Mouse (Mus musculus) thymus, postnatal 14 days (tissue): Measurements from ENCODE around the gene Pnpla3.
A peak's percentile ranks its signal among the peaks of the same experiment; 100 is the strongest.

Experiments used
- DNase-seq: peaks from one replicate; pipeline ENCODE4 v3.0.0; 2021

Gene Pnpla3

DNA sequence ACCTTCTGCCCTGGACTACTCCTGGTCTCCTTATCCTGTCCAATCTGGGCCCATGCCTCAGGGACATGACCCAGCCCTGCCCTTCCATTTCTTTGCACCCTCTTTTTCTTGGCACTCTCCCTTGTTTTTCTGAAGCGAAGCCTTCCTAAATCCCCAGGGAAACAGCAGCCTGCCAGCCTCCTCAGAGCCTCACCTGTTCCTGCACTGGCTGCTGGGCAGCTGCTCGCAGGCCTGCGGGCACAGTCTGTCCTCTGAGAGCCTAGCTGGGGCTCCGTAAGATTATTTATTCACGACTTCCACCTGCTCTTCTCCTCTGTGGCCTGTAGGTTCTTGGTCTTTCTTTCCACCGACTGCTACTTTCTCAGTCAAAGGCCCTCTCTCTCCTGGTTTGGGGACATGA, 14.4 kb downstream of the Pnpla3 start:
- no peak for DNase-seq

DNA sequence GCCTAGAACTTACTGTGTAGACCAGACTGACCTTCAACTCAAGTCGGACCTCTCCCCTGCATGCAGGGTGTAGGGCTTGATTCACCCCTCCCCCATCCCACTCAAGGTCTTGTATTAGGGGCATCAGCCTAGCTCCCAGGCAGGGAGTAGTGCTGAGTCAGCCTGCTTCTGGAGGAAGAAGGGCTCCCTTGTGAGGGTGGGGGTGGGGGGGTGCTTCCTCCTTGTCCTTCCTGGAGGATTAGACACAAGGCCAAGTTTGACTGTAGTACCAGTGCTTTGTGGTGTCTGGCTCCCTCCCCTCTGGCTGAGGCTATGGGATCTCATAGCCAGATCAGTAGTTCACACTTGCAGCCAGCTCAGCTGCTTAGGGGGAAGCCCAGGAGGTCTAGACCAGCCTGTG, 16.3 kb downstream of the Pnpla3 start:
- DNase-seq: no peak

DNA sequence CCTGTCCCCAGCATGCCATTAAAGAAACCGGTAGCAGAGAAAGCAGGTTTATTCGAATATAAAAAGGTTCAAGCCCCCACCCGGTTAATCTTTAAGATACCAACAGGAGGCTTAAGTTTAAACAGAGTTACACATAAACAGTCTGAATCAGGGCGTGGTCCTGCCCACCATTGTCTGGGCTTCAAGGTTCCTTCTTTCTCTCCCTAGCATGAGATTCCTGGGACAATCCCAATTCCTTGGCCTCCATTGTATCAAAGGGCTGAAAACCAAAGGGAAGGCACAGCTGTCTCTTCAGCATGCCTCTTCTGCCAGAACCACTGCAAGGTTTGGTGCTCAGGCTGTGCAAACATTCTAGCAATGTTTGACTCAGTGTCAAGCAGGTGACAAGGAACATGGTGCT, 18.6 kb downstream of the Pnpla3 start:
- no peak for DNase-seq

DNA sequence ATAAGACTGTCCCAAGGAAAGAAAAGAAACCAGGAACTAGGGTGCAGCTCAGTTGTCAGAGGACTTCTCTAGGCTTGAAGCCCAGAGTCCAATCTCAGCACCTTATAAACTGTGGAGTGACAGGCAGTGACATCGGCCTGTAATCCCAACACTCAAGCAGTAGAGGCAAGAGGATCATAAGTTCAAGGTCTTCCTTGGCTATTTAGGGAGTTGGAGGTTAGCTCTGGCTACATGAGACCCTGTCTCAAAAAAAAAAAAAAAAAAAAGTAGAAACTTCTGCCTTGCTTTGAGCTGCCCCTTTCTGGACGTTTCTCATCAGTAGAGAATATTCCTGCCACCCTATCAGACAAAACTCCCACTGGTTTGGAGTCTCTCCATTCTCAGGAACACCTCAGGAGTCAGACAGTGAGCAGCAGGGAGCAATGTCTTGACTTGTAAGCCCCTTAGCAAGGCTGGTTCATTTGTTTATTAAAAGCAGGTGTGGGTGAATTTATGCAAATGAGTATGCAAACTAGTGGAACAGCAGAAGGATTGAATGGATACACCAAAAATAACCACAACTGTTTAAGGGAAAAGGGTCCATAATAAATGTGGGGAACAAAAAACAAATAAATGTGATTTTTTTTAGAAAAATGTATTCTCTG, 21.4 kb downstream of the Pnpla3 start:
- no peak for DNase-seq

DNA sequence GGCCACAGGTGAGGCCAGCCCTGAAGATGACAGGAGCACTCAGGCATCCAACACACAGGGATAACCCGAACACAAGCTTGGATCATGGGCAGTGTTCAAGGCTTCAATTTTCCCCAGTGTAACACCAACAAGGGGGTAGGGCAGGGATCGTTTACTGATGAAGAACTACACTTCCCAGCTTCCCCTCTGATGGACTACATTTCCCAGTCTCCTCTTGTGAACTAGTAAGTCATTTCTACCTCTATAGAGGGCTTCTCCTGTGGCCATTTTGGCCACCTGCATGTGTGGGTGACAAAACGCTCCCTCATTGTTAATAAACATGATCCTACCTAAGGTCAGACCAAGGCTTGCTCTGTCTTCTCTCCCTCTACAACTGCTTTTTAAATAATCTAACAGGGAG, 22.2 kb downstream of the Pnpla3 start:
- no peak for DNase-seq

DNA sequence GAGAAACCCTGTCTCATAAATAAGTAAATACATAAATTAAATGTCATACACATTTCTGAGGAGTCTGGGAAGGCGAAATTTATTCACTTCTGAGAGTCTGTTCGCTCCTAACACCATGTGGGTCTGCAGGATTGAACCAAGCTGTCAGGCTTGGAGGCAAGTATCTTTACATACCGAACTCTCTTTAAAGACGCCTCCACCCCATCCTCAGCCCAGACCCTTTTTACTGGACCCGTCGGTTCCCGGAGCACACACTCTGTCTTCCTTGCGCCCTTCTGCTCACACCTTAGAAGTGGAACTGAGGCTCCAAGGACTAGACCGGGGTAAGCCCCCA, 24.1 kb downstream of the Pnpla3 start:
- no peak for DNase-seq

DNA sequence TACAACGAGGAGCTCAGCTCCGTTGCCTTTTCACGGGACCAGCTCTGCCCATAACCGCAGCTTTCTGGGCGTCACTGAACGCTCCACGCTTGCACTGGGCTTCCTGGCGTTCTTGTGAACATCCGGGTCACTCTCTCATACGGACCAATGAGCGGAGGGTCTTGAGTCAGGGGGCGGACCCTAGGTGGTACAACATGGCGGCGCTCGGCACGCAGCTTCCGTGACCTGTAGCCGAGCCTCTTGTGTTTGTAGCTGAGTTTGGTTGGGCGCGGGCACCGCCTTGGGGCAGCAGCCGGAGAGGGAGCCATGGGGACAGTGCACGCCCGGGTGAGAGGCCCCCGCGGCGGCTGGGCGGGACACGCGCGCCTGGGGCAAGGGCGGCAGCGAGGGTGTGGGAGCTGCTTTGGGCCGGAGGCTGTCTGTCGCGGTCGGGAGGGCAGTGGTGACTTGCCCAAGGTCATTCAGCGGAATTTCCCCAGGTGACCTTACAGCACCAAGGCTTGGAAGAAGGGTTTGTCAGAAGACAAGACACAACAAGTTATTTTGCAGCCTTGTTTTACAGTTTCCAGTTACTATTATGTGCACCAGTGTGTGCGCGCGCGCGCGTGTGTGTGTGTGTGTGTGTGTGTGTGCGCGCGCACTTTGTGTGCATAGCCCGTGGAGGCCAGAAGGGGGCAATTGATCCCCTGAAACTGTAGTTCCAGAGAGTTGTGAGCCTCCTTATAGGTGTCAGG, 24.6 kb downstream of the Pnpla3 start, which contains the start of gene Samm50:
Gene Samm50 (plus strand): TSS at position 184 of the 734 bp plus-strand sequence.
- peak; percentile 92 for DNase-seq

DNA sequence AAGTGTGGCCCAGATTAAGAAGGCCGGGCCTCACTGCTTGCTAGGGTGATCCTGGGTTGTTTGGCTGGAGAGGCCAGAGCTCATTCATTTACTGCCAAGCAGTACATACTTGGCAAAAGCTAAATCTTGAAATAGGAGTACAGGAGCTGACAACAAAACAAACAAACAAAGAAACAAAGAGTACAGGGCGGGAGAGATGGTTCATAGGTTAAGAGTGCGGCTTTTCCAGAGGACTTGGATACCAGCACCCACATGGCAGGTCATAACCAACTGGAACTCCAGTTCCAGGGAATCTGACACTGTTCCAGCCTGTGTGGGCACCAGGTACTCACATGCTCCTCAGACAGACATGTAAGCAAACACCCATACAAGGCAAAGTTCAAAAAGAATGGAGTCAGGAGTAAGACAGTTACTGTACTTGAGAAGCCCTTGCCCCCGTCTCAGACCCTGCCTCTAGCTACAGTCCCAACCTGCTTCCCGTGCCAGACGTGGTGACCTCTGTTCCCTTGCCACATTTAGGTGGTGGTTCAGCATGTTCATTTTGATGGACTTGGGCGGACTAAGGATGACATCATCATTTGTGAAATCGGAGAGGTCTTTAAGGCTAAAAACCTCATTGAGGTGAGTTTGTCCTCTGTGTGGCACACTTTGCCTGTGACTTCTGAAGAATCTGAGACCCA, 29.0 kb downstream of the Pnpla3 start:
- DNase-seq: no peak

DNA sequence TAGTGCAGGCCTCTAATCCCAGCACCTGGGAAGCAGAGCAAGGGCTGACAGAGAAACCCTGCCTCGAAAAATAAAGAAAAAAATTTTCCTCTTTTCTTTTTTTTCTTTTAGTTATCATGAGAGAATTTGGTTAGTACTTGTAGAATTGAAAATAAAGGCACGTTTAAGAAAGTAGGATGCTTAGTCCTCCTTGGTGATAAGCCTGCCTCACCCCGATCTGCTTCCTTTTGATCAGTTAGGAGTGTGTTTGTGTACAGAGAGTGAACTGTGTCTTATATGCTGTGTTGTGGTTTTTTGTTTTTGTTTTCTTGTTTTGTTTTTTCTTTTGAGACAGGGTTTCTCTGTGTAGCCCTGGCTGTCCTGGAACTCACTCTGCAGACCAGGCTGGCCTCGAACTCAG, 39.7 kb downstream of the Pnpla3 start:
- no peak for DNase-seq

DNA sequence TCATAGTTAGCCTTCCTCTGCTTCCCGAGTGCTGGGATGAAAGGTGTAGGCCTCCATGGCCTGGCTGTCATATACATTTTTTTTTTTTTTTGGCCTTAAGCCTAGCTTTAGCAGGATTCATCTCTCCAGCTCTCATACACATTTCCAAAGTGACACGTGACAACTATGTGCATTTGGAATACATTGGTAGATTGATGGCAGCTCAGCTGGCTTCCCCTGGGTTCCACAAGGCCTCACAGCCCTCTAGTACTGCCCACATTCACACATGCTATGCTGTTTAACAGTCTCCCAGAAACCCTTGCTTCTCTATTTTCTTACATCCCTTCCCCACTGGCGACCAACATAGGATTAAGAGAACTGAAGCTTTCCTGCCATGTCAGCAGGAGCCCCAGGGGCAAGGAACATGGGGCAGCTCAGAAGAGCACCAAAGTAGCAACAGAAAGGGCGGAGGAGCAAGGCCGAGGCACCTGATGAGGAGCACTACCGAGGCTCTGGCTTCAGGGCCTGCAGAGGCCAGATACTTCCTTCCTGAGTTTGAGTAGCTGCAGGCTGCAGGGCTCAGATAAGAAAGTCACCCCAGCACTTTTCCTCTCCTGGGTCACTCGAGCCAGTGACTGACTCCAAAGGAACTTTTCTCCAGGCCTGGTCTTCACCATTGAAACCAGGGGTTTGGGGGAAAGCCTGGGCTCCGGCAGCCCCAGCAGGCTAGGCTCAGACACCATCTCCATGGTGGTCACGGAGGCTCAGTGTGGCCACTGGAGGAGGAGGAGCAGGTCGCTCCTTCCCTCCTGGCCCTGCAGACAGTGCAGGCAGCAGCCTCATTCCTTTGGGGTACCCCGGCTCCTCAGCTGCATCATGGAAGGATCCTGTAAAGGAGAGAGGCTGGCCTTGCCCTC, 42.1 kb downstream of the Pnpla3 start:
- no peak for DNase-seq

DNA sequence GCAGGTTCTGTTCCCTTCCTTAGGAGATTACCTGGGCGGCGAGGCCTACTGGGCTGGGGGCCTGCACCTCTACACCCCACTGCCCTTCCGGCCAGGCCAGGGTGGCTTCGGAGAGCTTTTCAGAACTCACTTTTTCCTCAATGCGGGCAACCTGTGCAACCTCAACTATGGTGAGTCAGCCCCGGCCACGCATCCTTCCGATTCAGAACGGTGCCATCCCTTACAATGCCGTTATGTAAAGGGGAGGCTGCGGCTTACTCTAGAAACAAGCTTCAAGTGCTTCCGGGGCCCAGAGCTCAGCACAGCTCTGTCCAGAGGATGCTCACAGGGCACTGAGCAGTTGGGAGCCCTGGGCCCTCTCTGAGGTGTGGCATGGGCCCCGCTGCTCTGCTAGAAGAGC, 42.8 kb downstream of the Pnpla3 start:
- DNase-seq: no peak

DNA sequence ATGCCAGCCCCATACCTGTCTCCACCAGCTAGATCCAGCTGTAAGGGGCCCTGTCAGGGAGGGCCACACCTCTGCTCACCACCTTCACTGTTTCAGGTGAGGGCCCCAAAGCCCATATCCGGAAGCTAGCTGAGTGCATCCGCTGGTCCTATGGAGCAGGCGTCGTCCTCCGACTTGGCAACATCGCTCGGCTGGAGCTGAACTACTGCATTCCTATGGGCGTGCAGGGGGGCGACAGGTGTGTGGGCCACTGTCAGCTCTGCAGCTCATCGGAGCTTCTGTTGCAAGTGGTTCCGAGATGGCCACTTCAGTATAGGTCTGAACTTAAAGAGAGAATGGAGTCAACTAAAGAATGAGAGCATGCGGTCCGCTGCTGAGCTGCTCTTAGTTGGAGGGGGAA, 43.3 kb downstream of the Pnpla3 start:
- no peak for DNase-seq

DNA sequence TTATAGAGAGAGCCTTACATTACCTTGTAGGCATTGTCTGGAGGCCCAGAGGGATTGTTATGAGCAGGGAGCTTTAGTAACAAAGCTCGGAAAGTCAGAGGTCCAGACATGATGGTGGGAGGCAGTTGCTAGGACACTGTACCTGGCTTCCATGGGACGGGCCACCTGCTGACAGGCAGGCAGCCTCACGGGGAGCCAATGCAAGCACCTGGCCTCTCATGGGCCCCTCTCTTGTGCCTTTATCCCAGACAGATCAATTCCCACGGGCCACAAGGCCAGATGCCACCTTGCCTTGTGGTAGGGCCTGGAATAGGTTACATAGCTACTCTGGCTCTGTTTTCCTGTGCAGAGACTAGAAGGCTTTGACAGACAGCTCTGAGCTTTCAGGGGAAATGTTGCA, 43.9 kb downstream of the Pnpla3 start:
- no peak for DNase-seq

DNA sequence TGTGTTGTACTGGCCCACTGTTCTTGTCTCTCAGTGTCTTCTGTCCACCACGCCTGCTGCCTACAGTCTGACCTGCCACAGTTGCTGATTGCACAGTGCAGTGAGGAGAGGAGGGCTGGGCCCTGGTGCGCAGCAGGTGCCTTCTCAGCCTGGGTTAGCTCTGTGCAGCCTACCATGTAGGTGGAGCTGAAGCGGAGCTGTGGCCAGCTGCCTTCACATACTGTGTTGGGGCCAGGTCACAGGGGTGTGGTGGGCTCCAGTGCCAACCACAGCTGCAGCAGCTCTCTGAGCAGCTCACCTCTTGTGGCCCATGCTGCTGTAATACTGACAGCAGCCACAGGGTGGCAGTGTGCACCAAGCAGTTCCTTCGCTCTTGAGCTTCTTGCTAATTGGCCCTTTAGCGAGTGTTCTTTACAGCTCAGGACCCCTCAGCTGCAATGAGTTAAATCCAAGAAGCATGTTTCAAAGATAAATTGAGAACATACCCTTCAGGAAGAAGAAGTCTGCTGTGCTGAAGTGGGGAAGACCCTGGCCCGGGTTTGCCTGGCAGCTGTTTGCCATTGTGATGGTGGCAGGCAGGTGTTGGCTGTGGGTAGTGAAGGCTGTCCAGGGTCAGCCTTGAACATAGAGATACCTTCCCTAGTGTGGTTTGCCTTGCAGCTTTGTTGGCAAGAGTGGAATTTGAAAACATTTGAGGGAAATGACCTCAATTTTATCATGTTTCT, 44.6 kb downstream of the Pnpla3 start:
- peak; percentile 84 for DNase-seq

DNA sequence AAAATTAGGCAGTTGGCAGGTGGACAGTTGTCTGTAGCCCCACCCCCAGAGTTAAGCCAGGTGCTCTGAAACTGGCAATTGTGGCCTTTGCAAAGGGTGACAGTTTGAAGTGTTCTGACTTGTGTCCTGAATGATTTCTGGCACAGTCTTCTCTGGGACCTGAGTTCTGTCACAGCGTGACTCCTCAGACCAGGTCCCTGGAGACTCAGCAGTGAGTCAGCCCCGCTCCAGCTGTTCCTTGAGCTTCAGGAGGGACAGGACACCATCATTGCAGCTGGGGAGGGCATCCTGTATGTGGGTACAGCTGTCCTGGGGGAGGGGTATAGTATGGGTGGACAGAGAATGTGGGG, 45.1 kb downstream of the Pnpla3 start:
- no peak for DNase-seq

DNA sequence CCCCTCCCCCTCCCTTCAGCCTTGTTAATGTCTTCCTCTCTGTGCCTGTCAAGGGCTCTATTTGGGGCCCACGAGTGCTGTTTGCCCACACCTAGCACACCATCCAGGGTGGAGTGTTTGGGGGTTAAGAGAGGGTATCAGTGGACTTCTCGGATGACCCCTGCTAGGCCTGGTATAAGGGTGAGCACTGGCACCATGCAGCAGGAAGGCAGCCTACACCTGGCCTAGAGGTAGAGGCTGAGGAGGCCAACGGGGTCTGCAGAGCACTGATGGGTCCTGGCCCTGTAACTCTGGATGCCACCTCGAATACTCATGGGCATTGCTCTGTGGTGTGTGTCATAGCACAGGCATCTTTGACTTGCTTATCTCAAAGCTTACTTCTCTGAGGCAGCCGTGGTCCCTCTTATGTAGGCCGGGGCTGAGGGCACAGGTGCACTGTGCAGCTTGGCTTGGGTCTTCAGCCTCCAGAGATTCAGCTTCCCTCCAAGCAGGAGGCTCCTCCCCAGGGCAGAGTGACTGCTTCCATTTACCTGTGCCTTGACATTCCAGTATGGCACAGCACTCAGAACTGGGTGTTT, 45.6 kb downstream of the Pnpla3 start:
- DNase-seq: no peak

DNA sequence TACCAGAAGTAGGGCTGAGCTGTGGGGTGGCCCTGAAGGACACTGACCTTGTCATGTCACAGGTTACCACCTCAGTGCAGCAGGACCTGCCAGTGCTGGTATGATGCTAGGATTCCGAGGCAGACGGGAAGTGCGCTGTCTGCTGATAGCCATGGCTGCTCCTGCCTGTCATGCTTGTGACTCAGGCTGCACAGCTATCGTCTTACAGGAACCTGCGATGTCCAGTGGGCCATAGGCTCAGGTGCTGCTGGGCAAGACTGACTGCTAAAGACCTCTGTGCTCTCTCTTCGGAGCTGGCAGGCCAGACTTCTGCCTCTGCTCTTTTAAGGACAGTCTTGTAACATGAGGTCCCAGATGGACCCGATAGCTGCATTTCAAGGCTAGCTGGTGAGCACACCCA, 46.8 kb downstream of the Pnpla3 start:
- DNase-seq: no peak

DNA sequence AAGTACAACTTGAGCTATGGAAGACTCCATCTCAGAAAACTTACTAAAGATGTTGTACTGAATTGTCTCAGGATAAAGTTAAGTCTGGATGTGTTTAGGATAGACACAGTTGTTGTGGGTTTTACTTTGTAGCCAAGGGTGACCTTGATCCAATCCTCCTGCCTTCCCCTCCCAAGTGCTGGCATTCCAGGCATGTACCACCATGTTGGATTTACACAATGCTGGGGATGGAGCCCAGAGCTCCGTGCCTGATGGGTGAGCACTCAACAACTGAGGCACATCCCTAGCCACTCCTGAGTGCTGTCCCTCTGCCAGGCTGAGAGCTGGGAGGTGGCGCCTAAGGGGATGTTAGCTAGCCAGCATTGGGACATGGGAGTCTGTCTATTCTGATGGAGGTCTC, 47.6 kb downstream of the Pnpla3 start:
- no peak for DNase-seq

DNA sequence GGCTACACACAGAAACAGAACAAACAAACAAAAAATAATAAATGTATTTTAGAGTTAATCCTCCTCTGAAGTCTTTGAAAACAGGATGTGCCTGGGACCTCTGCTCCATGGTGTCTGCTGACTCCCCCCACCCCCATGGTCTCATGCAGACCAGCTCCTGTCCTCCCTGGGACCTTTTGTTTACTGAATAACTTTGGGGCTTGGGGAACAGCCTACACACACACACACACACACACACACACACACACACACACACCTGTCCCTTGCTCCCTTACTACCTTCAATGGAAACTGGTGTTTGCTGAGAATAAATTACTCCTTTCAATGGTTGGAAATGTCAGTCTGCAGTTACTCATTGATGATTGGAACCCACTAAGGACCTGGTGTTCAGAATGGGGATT, 48.4 kb downstream of the Pnpla3 start:
- DNase-seq: no peak

DNA sequence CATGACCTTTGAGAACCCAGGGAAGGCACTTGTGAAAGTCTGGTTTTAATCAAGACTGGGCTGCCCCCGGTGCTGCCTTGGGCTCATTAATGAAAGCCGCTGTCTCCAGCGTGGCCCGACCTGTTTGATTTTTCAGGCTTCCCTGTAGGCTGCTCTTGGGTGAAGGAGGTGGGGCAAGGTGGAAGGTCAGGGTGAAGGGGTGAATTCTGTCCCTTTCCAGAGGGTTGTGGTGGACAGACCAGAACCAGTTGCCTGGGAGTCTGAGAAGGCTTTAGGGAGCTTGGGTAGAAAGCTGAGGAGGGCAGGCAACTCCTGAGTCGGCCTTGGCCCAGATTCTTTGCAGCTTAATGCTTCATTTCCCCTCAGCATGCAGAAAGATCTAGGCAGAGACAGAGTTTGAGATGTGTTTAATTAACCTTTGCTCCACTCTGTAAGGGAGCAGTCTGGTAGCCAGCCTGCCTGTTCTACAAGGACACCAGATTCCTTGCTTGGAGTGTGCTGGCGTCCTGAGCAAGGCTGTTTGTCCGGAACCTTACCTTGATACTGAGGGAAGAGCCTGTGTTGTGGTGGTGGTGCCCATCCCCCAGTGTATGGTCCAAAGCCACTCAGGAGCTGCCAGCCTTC, 48.9 kb downstream of the Pnpla3 start:
- DNase-seq: no peak

DNA sequence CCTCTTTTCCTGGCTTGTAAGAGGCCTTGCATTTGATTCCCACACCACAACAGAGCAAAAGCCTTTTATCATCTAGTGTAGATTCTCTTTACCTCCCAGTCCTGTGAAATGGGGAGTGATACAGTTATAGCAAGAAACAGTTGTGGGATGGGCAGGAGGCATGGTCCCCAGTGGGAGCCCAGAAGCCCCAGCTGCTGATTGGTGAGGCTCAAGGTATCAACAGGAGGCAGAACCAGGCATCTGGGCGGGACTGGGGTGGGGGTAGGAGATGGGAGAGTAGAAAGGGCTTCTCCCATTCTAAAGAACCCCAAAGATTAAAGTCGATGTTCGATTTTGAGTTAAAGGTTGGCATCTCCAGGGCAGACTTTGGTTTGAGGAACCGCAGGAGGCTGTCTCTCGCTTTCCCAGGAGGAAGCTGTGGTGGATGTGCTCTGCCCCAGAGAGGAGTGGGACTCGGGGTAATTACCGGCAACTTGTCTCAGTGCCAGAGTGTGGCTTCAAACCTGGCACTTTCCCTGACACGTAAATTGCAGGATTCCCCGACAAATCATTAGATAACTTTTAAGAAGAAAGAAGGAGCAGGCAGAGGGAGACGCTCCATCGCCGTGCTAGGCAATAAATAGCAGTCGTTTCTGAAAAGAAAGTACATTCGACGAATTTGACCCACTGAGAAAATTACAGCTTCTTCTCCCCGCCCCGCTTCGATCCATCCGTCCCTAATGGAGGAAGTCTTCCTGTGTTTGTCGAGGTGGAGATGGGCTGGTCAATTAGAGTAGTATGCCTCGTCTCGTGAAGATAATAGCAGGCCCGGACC, 50.5 kb downstream of the Pnpla3 start:
- DNase-seq: no peak
